Mouse (Mus musculus) forebrain, postnatal 0 days (tissue): ENCODE data around the gene Olfr6. TPM values are rescaled to one million over a fixed set of nuclear protein-coding genes. Genes with fewer than 3 reads are reported as not detected.
"Not testable (repeated sequence)": the region's sequence is repeated elsewhere in the genome, so short reads cannot be mapped to it uniquely, and the experiment has no call there.

Experiments used
- ATAC-seq: fragments of 200-750 bp; cut with Nextera tagmentation; 2 replicates; pipeline ENCODE4 v1.8.0; 2017; ENCODE audit warnings: mild to moderate bottlenecking, moderate library complexity
- DNase-seq: peaks from one replicate; pipeline ENCODE4 v3.0.0-alpha.2; 2015
- H3K27ac ChIP-seq: fragments of 300-500 bp; sonication (generic); 2 replicates; pipeline ENCODE4 v1.5.1; 2014; ENCODE audit warnings: low read depth, mild to moderate bottlenecking, antibody characterized with exemption, low read length, moderate library complexity, mixed read lengths
- H3K27me3 ChIP-seq: fragments of 300-500 bp; sonication (generic); 2 replicates; pipeline ENCODE4 v1.6.1; 2014; ENCODE audit warnings: mild to moderate bottlenecking, low read length, mixed read lengths; ENCODE audit not compliant: insufficient read depth
- H3K36me3 ChIP-seq: fragments of 300-500 bp; sonication (generic); 2 replicates; pipeline ENCODE4 v1.6.1; 2014; ENCODE audit warnings: mild to moderate bottlenecking, moderate library complexity; ENCODE audit not compliant: insufficient read depth
- H3K4me1 ChIP-seq: fragments of 300-500 bp; sonication (generic); 2 replicates; pipeline ENCODE4 v1.6.1; 2014; ENCODE audit warnings: antibody characterized with exemption; ENCODE audit not compliant: insufficient read depth
- H3K4me2 ChIP-seq: fragments of 300-500 bp; sonication (generic); 2 replicates; pipeline ENCODE4 v1.6.1; 2014; ENCODE audit warnings: low read depth, mild to moderate bottlenecking, moderate library complexity
- H3K4me3 ChIP-seq: fragments of 300-500 bp; sonication (generic); 2 replicates; pipeline ENCODE4 v1.5.1; 2014; ENCODE audit warnings: low read depth, low read length, mixed read lengths
- H3K9ac ChIP-seq: fragments of 300-500 bp; sonication (generic); 2 replicates; pipeline ENCODE4 v1.6.1; 2014; ENCODE audit warnings: mild to moderate bottlenecking
- H3K9me3 ChIP-seq: fragments of 300-500 bp; sonication (generic); 2 replicates; pipeline ENCODE4 v1.6.1; 2016; ENCODE audit warnings: low read length
- CTCF ChIP-seq: sonication (generic); IDR thresholded peaks from 2 replicates; pipeline ENCODE4 v1.5.1; 2016; ENCODE audit warnings: antibody characterized with exemption, control low read depth, low read depth
- WGBS: fragments of 180-500 bp; shearing (Covaris S2); extraction: QIAGEN DNeasy Blood & Tissue Kit; methylation state at CpG from one replicate; pipeline ENCODE4 v1.1.7; 2014; 5-methylcytosine and 5-hydroxymethylcytosine counted together
- polyA plus RNA-seq: library from polyadenylated mRNA; unstranded; fragments of >200 nt; fragmentation: Nextera tagmentation; extraction: Ambion mirVana; gene quantifications from 2 replicates; pipeline ENCODE4 v1.2.1, GENCODE M21; 2015
- total RNA-seq: library from RNA; depleted of rRNA; stranded (reverse); fragments of >200 nt; gene quantifications from 2 replicates; pipeline ENCODE4 v1.2.3, GENCODE M21; 2014; rRNA removed

Olfr6 gene
- total and polyA plus RNA-seq, 2 experiments from 2014 or later = not detected

DNA sequence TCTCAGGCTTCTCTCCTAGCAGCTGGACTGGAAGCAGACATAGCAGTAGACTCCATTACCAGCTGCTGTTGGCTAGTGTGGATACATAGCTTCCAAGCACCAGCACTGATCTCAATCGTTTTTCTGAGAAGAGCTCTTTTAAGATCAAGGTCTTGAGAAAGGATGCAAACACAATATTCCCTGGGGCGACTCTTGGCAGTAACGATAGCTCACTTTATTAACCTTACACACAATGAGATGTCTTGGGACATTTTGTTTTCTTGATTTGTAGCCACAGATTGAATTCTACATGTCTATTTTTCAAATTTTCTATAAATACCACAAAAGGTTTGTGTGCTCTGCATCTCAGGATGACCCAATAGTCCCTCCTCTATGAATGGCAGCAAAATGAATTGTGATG is 15.5 kb downstream of the Olfr6 start, which contains the start of gene Olfr710:
TSS of gene Olfr710 (minus strand) at position 101 of the 400 bp plus-strand sequence.
- H3K9me3 ChIP-seq = no peaks in the 10 kb centered on the region
- DNase-seq = no peak
- H3K4me1 ChIP-seq = no peaks in the 10 kb centered on the region
- H3K36me3 ChIP-seq = no peaks in the 10 kb centered on the region
- WGBS = 80% methylated on average over 3 of the region's 3 CpGs
- no peak within 1 kb of the TSS for H3K4me3 ChIP-seq
- no peak for TF ChIP-seq CTCF
- H3K9ac ChIP-seq = no peak within 1 kb of the TSS
- no peaks in the 10 kb centered on the region for H3K27me3 ChIP-seq
- H3K27ac ChIP-seq = no peak within 1 kb of the TSS
- no peak within 1 kb of the TSS for H3K4me2 ChIP-seq
- ATAC-seq = no peak

- Histone ChIP-seq H3K9me3 (no peaks in the 10 kb centered on the region), H3K4me1 (no peaks in the 10 kb centered on the region), H3K9ac (no peak within 1 kb of the TSS), H3K27ac (no peak within 1 kb of the TSS), H3K4me2 (no peak within 1 kb of the TSS), H3K36me3 (no peaks in the 10 kb centered on the region), H3K27me3 (no peaks in the 10 kb centered on the region), H3K4me3 (no peak within 1 kb of the TSS)
- ATAC-seq = no peak
- no peak for TF ChIP-seq CTCF
- no peak for DNase-seq
These were observed 31.6 kb downstream of the Olfr6 start, which contains the start of gene Olfr709-ps1 for GRCm38 (mm10) chr7:106932119-106932518. TSS of gene Olfr709-ps1 (minus strand) at chr7:106932219.

GRCm38 (mm10) chr7:106920961-106921360 is 42.8 kb downstream of the Olfr6 start:
- H3K4me2 ChIP-seq, ATAC-seq, H3K4me3 ChIP-seq, H3K4me1 ChIP-seq, H3K36me3 ChIP-seq, H3K27ac ChIP-seq, H3K9ac ChIP-seq, H3K27me3 ChIP-seq, DNase-seq, H3K9me3 ChIP-seq: not testable (repeated sequence)
- 90% methylated on average over 3 of the region's 7 CpGs for WGBS

DNA sequence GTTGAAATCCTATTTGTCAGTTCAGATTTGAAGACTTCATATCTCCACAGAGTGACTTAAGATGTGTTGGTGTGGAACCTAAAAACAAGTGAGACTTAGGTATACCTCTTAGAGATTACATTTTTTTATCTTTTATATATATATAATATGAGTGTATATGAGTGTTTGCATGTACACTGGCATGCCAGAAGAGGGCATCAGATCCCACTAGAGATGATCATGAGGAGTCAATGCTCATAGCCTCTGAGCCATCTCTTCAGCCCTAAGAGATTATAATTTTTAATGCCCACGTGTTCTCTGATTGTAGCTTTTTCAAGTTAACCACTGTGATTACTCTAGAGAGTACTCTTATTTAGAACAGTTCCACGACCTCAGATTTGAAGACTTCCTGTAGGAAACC is 56.1 kb downstream of the Olfr6 start, which contains the start of gene Olfr1532-ps1:
TSS of gene Olfr1532-ps1 (plus strand) at position 326 of the 400 bp plus-strand sequence.
- Histone ChIP-seq H3K4me2 (no peak within 1 kb of the TSS), H3K4me3 (no peak within 1 kb of the TSS), H3K36me3 (no peaks in the 10 kb centered on the region), H3K4me1 (no peaks in the 10 kb centered on the region), H3K27me3 (no peaks in the 10 kb centered on the region), H3K9ac (no peak within 1 kb of the TSS), H3K27ac (no peak within 1 kb of the TSS), H3K9me3 (no peaks in the 10 kb centered on the region)
- TF ChIP-seq CTCF = no peak
- DNase-seq = no peak
- no peak for ATAC-seq
- 66% methylated on average over 2 of the region's 2 CpGs for WGBS

Other genes starting within 250 kb of the Olfr6 start
- gene Olfr695, start 247.5 kb downstream of the Olfr6 start, total RNA-seq = not detected in 2 replicates
- not detected in 2 replicates for gene Olfr695, start 247.5 kb downstream of the Olfr6 start, polyA plus RNA-seq
- gene Olfr697, start 221.5 kb downstream of the Olfr6 start, total RNA-seq = not detected in 2 replicates
- not detected in 2 replicates for gene Olfr697, start 221.5 kb downstream of the Olfr6 start, polyA plus RNA-seq
- gene Olfr698, start 208.5 kb downstream of the Olfr6 start, total RNA-seq = not detected in 2 replicates
- not detected in 2 replicates for gene Olfr698, start 208.5 kb downstream of the Olfr6 start, polyA plus RNA-seq
- gene Olfr699, start 170.7 kb downstream of the Olfr6 start, total RNA-seq = not detected in 2 replicates
- not detected in 2 replicates for gene Olfr699, start 170.7 kb downstream of the Olfr6 start, polyA plus RNA-seq
- gene Olfr700, start 155.1 kb downstream of the Olfr6 start, total RNA-seq = not detected in 2 replicates
- gene Olfr700, start 155.1 kb downstream of the Olfr6 start, polyA plus RNA-seq = not detected in 2 replicates
- not detected in 2 replicates for gene Olfr701, start 149.8 kb downstream of the Olfr6 start, total RNA-seq
- not detected in 2 replicates for gene Olfr701, start 149.8 kb downstream of the Olfr6 start, polyA plus RNA-seq
- gene Olfr702, start 130.0 kb downstream of the Olfr6 start, total RNA-seq = not detected in 2 replicates
- not detected in 2 replicates for gene Olfr702, start 130.0 kb downstream of the Olfr6 start, polyA plus RNA-seq
- not detected in 2 replicates for gene Olfr703, start 120.6 kb downstream of the Olfr6 start, total RNA-seq
- gene Olfr703, start 120.6 kb downstream of the Olfr6 start, polyA plus RNA-seq = not detected in 2 replicates
- not detected in 2 replicates for gene Olfr704, start 100.8 kb downstream of the Olfr6 start, total RNA-seq
- not detected in 2 replicates for gene Olfr704, start 100.8 kb downstream of the Olfr6 start, polyA plus RNA-seq
- gene Olfr705, start 87.0 kb downstream of the Olfr6 start, total RNA-seq = not detected in 2 replicates
- gene Olfr705, start 87.0 kb downstream of the Olfr6 start, polyA plus RNA-seq = not detected in 2 replicates
- not detected in 2 replicates for gene Olfr706, start 75.8 kb downstream of the Olfr6 start, total RNA-seq
- not detected in 2 replicates for gene Olfr706, start 75.8 kb downstream of the Olfr6 start, polyA plus RNA-seq
- not detected in 2 replicates for gene Olfr707, start 62.7 kb downstream of the Olfr6 start, total RNA-seq
- not detected in 2 replicates for gene Olfr707, start 62.7 kb downstream of the Olfr6 start, polyA plus RNA-seq
- not detected in 2 replicates for gene Olfr1532-ps1, start 55.9 kb downstream of the Olfr6 start, total RNA-seq
- gene Olfr1532-ps1, start 55.9 kb downstream of the Olfr6 start, polyA plus RNA-seq = not detected in 2 replicates
- not detected in 2 replicates for gene Olfr709-ps1, start 31.7 kb downstream of the Olfr6 start, total RNA-seq
- gene Olfr709-ps1, start 31.7 kb downstream of the Olfr6 start, polyA plus RNA-seq = not detected in 2 replicates
- gene Olfr710, start 15.6 kb downstream of the Olfr6 start, total RNA-seq = not detected in 2 replicates
- gene Olfr710, start 15.6 kb downstream of the Olfr6 start, polyA plus RNA-seq = not detected in 2 replicates
- gene Olfr711, start 11.5 kb upstream of the Olfr6 start, total RNA-seq = not detected in 2 replicates
- not detected in 2 replicates for gene Olfr711, start 11.5 kb upstream of the Olfr6 start, polyA plus RNA-seq
- not detected in 2 replicates for gene Olfr2, start 42.1 kb upstream of the Olfr6 start, total RNA-seq
- not detected in 2 replicates for gene Olfr2, start 42.1 kb upstream of the Olfr6 start, polyA plus RNA-seq
- not detected in 2 replicates for gene Olfr713, start 67.2 kb upstream of the Olfr6 start, total RNA-seq
- gene Olfr713, start 67.2 kb upstream of the Olfr6 start, polyA plus RNA-seq = not detected in 2 replicates
- gene Olfr714, start 107.0 kb upstream of the Olfr6 start, total RNA-seq = not detected in 2 replicates
- gene Olfr714, start 107.0 kb upstream of the Olfr6 start, polyA plus RNA-seq = not detected in 2 replicates
- not detected in 2 replicates for gene Olfr17, start 129.3 kb upstream of the Olfr6 start, total RNA-seq
- gene Olfr17, start 129.3 kb upstream of the Olfr6 start, polyA plus RNA-seq = not detected in 2 replicates
- gene Olfr715b, start 146.4 kb upstream of the Olfr6 start, total RNA-seq = not detected in 2 replicates
- gene Olfr715b, start 146.4 kb upstream of the Olfr6 start, polyA plus RNA-seq = not detected in 2 replicates
- gene Olfr715, start 167.1 kb upstream of the Olfr6 start, total RNA-seq = not detected in 2 replicates
- not detected in 2 replicates for gene Olfr715, start 167.1 kb upstream of the Olfr6 start, polyA plus RNA-seq
- not detected in 2 replicates for gene Olfr716, start 174.4 kb upstream of the Olfr6 start, total RNA-seq
- gene Olfr716, start 174.4 kb upstream of the Olfr6 start, polyA plus RNA-seq = not detected in 2 replicates
- gene Nlrp14, start 203.1 kb upstream of the Olfr6 start, total RNA-seq = 0.05 TPM in 1 of 2 replicates, not detected in the other
- not detected in 2 replicates for gene Nlrp14, start 203.1 kb upstream of the Olfr6 start, polyA plus RNA-seq
- gene Rbmxl2, start 245.5 kb upstream of the Olfr6 start, total RNA-seq = not detected in 2 replicates
- gene Rbmxl2, start 245.5 kb upstream of the Olfr6 start, polyA plus RNA-seq = not detected in 2 replicates